Mouse (Mus musculus) midbrain, embryonic 13.5 days (tissue): Measurements from ENCODE around the gene Ints6. TPM values are rescaled to one million over a fixed set of nuclear protein-coding genes. Genes with fewer than 3 reads are reported as not detected.
A peak's percentile ranks its signal among the peaks of the same experiment; 100 is the strongest.

Experiments
- ATAC-seq: fragments of 200-750 bp; cut with Nextera tagmentation; 2 replicates; pipeline ENCODE4 v1.8.0; 2017; ENCODE audit warnings: mild to moderate bottlenecking, moderate TSS enrichment, moderate library complexity
- H3K27ac ChIP-seq: fragments of 300-500 bp; sonication (generic); 2 replicates; pipeline ENCODE4 v1.5.1; 2015; ENCODE audit warnings: inconsistent platforms, mild to moderate bottlenecking, moderate library complexity
- H3K27me3 ChIP-seq: fragments of 300-500 bp; sonication (generic); 2 replicates; pipeline ENCODE4 v1.6.1; 2015; ENCODE audit warnings: mild to moderate bottlenecking, inconsistent platforms
- H3K36me3 ChIP-seq: fragments of 300-500 bp; sonication (generic); 2 replicates; pipeline ENCODE4 v1.6.1; 2015; ENCODE audit warnings: mild to moderate bottlenecking, inconsistent platforms
- H3K4me1 ChIP-seq: fragments of 300-500 bp; sonication (generic); replicated peaks from 2 replicates; pipeline ENCODE4 v1.6.1; 2015; ENCODE audit warnings: inconsistent platforms
- H3K4me2 ChIP-seq: fragments of 300-500 bp; sonication (generic); replicated peaks from 2 replicates; pipeline ENCODE4 v1.6.1; 2015; ENCODE audit warnings: moderate library complexity, mild to moderate bottlenecking, inconsistent platforms
- H3K4me3 ChIP-seq: fragments of 300-500 bp; sonication (generic); replicated peaks from 2 replicates; pipeline ENCODE4 v1.5.1; 2015; ENCODE audit warnings: mild to moderate bottlenecking, inconsistent platforms
- H3K9ac ChIP-seq: fragments of 300-500 bp; sonication (generic); replicated peaks from 2 replicates; pipeline ENCODE4 v1.6.1; 2015; ENCODE audit warnings: mild to moderate bottlenecking, inconsistent platforms
- H3K9me3 ChIP-seq: fragments of 300-500 bp; sonication (generic); 2 replicates; pipeline ENCODE4 v1.6.1; 2016; ENCODE audit warnings: mild to moderate bottlenecking, inconsistent platforms
- WGBS: fragments of 180-500 bp; shearing (Covaris S2); methylation state at CpG from one replicate; pipeline ENCODE4 v1.1.7; 2015; 5-methylcytosine and 5-hydroxymethylcytosine counted together
- polyA plus RNA-seq: library from polyadenylated mRNA; unstranded; fragments of >200 nt; fragmentation: Nextera tagmentation; extraction: Ambion mirVana; gene quantifications from 2 replicates; pipeline ENCODE4 v1.2.1, GENCODE M21; 2015

Gene Ints6
- polyA plus RNA-seq: 14.8 and 20.5 TPM in 2 replicates

DNA sequence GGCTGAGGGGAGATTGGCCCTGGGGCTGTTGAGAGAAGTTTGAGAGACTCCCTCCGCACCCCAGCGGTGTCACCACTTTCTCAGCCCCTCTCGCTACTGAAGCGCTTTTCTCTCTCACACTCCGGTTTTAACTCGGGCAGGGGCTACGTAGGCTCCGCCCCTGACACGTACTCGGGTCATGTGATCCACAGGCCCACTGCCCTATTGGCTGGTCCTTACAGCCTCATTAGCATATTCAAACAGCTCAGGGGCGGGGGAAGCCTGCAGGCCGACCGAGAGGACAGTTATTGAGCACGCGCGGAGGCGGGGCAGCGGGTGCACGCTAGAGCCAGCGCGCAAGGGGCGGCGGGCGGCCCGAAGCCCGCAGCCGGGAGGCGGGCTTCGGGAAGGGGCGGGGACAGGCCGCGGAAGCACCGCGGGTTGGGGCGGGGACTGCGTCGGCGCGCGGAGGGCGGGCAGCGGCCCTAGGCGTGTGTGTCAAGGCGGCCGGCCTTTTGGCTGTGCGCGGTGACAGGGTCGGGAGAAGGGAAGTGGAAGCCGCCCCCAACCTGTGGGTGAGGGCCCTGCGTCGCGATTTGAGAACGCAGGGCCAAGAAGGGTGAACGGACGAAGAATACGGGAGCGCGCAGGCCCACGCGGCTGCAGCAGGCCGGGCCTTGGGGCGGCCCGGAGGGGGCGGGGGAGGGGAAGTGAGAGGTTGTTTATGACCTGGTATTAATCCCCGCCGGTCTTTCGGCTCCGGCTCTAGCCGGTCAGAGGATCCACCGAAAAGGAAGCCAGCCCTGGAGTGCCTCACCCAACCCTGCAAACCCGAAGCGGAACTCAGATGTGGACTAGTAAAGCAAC, at the start of gene Ints6:
Gene Ints6, minus strand, starts transcription at position 134 of the 846 bp plus-strand sequence.
- WGBS: under 1% methylated on average over 72 of the region's 72 CpGs
- peak within 1 kb of the TSS; percentile 97 for H3K4me3 ChIP-seq
- H3K9ac ChIP-seq: peak within 1 kb of the TSS; percentile 94
- H3K9me3 ChIP-seq: no peaks in the 10 kb centered on the region
- H3K27ac ChIP-seq: peak within 1 kb of the TSS; percentile 99
- H3K36me3 ChIP-seq: no peaks in the 10 kb centered on the region
- H3K4me2 ChIP-seq: peak within 1 kb of the TSS; percentile 84
- peak; percentile 92 for ATAC-seq
- H3K27me3 ChIP-seq: no peaks in the 10 kb centered on the region
- peaks cover 19% of the 10 kb centered on the region for H3K4me1 ChIP-seq

GRCm38 (mm10) chr14:62808661-62809523, 47.9 kb upstream of the Ints6 start:
- Histone ChIP-seq H3K4me2 (no peak overlapping the region), H3K9me3 (no peaks in the 10 kb centered on the region), H3K4me3 (no peak overlapping the region), H3K4me1 (no peaks in the 10 kb centered on the region), H3K27me3 (no peaks in the 10 kb centered on the region), H3K27ac (no peak overlapping the region), H3K9ac (no peak overlapping the region), H3K36me3 (no peaks in the 10 kb centered on the region)
- no peak for ATAC-seq
- WGBS: 81% methylated on average over 7 of the region's 7 CpGs

GRCm38 (mm10) chr14:62806921-62807320, 46.0 kb upstream of the Ints6 start:
- no peak overlapping the region for H3K9ac ChIP-seq
- H3K27ac ChIP-seq: no peak overlapping the region
- WGBS: 67% methylated on average over 3 of the region's 3 CpGs
- ATAC-seq: no peak
- H3K9me3 ChIP-seq: no peaks in the 10 kb centered on the region
- H3K4me1 ChIP-seq: no peaks in the 10 kb centered on the region
- no peak overlapping the region for H3K4me3 ChIP-seq
- H3K4me2 ChIP-seq: no peak overlapping the region
- no peaks in the 10 kb centered on the region for H3K27me3 ChIP-seq
- no peaks in the 10 kb centered on the region for H3K36me3 ChIP-seq

DNA sequence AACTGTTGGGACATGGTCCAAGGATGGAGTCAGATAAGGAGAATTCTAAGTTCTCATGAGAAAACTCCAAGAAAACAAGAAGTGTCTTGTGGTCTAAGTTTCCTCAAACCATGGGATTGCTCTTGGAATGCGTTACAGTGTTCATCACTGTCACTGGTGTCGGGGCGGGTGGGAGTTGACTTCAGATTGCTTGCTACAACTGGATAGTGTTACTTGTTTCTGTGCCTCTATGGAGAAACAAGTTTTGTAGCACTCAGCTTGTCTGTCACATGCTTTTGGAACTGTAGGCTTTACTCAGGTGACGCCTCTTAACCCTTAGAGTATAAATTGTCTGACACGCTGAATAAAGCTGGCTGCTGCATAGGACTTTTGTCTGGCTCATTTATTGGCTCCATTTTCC, 42.2 kb upstream of the Ints6 start:
- H3K27ac ChIP-seq: no peak overlapping the region
- 0 out of 2 replicates have a peak, but pooled peaks cover 4% of the 10 kb centered on the region for H3K4me1 ChIP-seq
- WGBS: 81% methylated on average over 5 of the region's 5 CpGs
- no peak overlapping the region for H3K4me2 ChIP-seq
- no peaks in the 10 kb centered on the region for H3K36me3 ChIP-seq
- no peak overlapping the region for H3K4me3 ChIP-seq
- H3K27me3 ChIP-seq: no peaks in the 10 kb centered on the region
- H3K9ac ChIP-seq: no peak overlapping the region
- no peaks in the 10 kb centered on the region for H3K9me3 ChIP-seq
- ATAC-seq: no peak

DNA sequence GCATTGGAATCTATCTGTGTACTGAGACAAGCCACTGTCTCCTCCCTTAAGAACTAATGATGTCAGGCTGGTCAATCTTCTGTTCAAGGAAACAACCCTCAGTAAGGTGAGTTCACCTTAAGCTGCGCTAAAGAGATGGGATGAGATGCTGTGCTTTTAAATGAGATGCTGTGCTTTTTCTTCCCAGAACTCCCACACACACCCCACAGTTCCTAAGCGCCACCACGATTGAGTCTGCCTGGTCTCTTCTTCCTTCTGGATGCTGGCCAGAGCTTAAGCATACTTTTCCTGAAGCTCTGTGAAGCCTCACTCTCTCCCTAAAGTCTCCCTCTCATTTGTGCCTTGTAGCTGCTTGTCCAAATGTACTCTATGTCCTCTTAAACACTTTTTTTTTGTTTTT, 39.8 kb upstream of the Ints6 start:
- H3K9me3 ChIP-seq: no peaks in the 10 kb centered on the region

DNA sequence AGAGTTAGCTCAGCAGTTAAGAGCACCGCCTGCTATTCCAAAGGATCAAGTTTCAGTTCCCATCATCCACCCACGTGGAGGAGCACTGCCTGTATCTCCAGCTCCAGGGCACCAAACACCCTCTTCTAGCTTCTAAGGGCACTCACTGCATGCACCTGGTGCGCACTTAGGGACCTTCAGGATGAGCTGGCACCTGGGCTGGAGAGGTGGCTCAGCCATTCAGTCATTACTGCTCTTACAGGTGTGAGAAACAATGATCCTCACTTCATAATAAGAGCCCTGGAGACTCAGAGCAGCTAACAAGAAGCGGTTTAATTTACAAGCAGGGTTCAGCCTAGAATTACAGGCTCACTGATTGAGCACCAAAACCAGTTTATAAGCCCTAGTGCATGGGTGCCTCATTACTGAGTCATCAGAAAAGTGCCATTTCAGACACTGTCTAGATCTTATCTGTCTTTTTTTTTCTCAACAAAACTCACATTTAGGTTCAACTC, 37.7 kb upstream of the Ints6 start:
- Histone ChIP-seq H3K36me3 (no peaks in the 10 kb centered on the region), H3K27ac (no peak overlapping the region), H3K4me2 (no peak overlapping the region), H3K9ac (no peak overlapping the region), H3K4me1 (0 out of 2 replicates have a peak, but pooled peaks cover 4% of the 10 kb centered on the region), H3K27me3 (no peaks in the 10 kb centered on the region), H3K4me3 (no peak overlapping the region), H3K9me3 (no peaks in the 10 kb centered on the region)
- ATAC-seq: no peak
- WGBS: 2% methylated on average over 4 of the region's 4 CpGs

More for the DNA sequence above, 39.8 kb upstream of the Ints6 start:
- no peak overlapping the region for H3K9ac ChIP-seq
- no peak overlapping the region for H3K4me3 ChIP-seq
- H3K27me3 ChIP-seq: no peaks in the 10 kb centered on the region
- H3K4me1 ChIP-seq: 0 out of 2 replicates have a peak, but pooled peaks cover 4% of the 10 kb centered on the region
- H3K4me2 ChIP-seq: no peak overlapping the region
- 71% methylated on average over 3 of the region's 3 CpGs for WGBS
- ATAC-seq: no peak
- no peaks in the 10 kb centered on the region for H3K36me3 ChIP-seq
- no peak overlapping the region for H3K27ac ChIP-seq

- Histone ChIP-seq H3K9ac (no peak overlapping the region), H3K27me3 (no peaks in the 10 kb centered on the region), H3K27ac (no peak overlapping the region), H3K4me2 (no peak overlapping the region), H3K4me1 (0 out of 2 replicates have a peak, but pooled peaks cover 4% of the 10 kb centered on the region), H3K36me3 (no peaks in the 10 kb centered on the region), H3K9me3 (no peaks in the 10 kb centered on the region), H3K4me3 (no peak overlapping the region)
- ATAC-seq: no peak
- WGBS: 81% methylated on average over 7 of the region's 7 CpGs
Measured at GRCm38 (mm10) chr14:62795719-62796118, 34.8 kb upstream of the Ints6 start.

GRCm38 (mm10) chr14:62789282-62789681, 28.3 kb upstream of the Ints6 start:
- no peak overlapping the region for H3K4me2 ChIP-seq
- no peaks in the 10 kb centered on the region for H3K27me3 ChIP-seq
- 63% methylated on average over 4 of the region's 4 CpGs for WGBS
- no peaks in the 10 kb centered on the region for H3K4me1 ChIP-seq
- no peaks in the 10 kb centered on the region for H3K36me3 ChIP-seq
- no peak overlapping the region for H3K4me3 ChIP-seq
- H3K9ac ChIP-seq: no peak overlapping the region
- ATAC-seq: no peak
- H3K27ac ChIP-seq: no peak overlapping the region
- H3K9me3 ChIP-seq: no peaks in the 10 kb centered on the region

GRCm38 (mm10) chr14:62782981-62783380, 22.0 kb upstream of the Ints6 start:
- Histone ChIP-seq H3K27ac (no peak overlapping the region), H3K4me3 (no peak overlapping the region), H3K9ac (no peak overlapping the region), H3K4me1 (no peaks in the 10 kb centered on the region), H3K36me3 (no peaks in the 10 kb centered on the region), H3K9me3 (no peaks in the 10 kb centered on the region), H3K4me2 (no peak overlapping the region), H3K27me3 (no peaks in the 10 kb centered on the region)
- ATAC-seq: no peak
- WGBS: 90% methylated on average over 5 of the region's 5 CpGs

- H3K9ac ChIP-seq: no peak overlapping the region
- no peaks in the 10 kb centered on the region for H3K4me1 ChIP-seq
- H3K9me3 ChIP-seq: 0 out of 2 replicates have a peak, but pooled peaks cover 3% of the 10 kb centered on the region
- no peaks in the 10 kb centered on the region for H3K27me3 ChIP-seq
- H3K4me2 ChIP-seq: no peak overlapping the region
- no peak overlapping the region for H3K27ac ChIP-seq
- ATAC-seq: no peak
- 88% methylated on average over 9 of the region's 9 CpGs for WGBS
- no peak overlapping the region for H3K4me3 ChIP-seq
- no peaks in the 10 kb centered on the region for H3K36me3 ChIP-seq
Measured at GRCm38 (mm10) chr14:62780520-62781316, 19.7 kb upstream of the Ints6 start.

GRCm38 (mm10) chr14:62778095-62778494, 17.1 kb upstream of the Ints6 start:
- Histone ChIP-seq H3K9me3 (0 out of 2 replicates have a peak, but pooled peaks cover 3% of the 10 kb centered on the region), H3K4me1 (no peaks in the 10 kb centered on the region), H3K27me3 (no peaks in the 10 kb centered on the region), H3K36me3 (no peaks in the 10 kb centered on the region), H3K4me2 (no peak overlapping the region), H3K27ac (no peak overlapping the region), H3K9ac (no peak overlapping the region), H3K4me3 (no peak overlapping the region)
- ATAC-seq: no peak
- WGBS: 97% methylated on average over 9 of the region's 9 CpGs
